Mouse (Mus musculus): ENCODE measurements around the gene Trim2. TPM values are rescaled to one million over a fixed set of nuclear protein-coding genes. Genes with fewer than 3 reads are reported as not detected.

Trim2 gene
- polyA plus RNA-seq, 1 experiment from 2014 or later: 38.2 TPM

DNA sequence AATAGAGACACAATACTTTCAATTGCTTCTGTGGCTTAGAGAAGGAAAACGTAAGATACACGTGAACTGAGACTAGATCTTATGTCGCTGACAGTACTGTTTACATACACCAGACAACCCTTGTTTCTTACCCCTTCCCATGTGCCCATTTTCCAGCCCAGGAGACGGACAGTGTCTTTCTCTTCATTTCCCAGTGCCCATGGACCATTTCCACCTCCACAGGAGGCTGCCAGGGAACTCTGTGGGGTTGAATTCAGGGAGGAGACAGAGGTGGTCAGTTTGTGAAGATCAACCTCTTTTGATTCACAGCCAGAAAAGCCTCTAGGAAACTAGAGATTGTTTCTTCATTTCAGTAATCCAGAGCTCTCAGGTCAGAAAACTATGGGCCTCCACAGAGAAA, 5.0 kb downstream of the Trim2 start:
- ATAC-seq (ENCODE audit: insufficient number of reproducible peaks, insufficient read depth, low FRiP score, low TSS enrichment): no peak
- Histone ChIP-seq H3K4me1 (peaks cover 17% of the 10 kb centered on the region), H3K4me2 (replicated peaks) (no peak overlapping the region), H3K9me3 (no peaks in the 10 kb centered on the region), H3K9ac (no peak overlapping the region), H3K36me3 (no peaks in the 10 kb centered on the region), H3K27ac (no peak overlapping the region), H3K27me3 (peaks cover 34% of the 10 kb centered on the region), H3K4me3 (no peak overlapping the region)
- 85% methylated on average over 4 of the region's 4 CpGs for WGBS

- Histone ChIP-seq H3K4me2 (replicated peaks) (no peak overlapping the region), H3K9ac (no peak overlapping the region), H3K4me3 (no peak overlapping the region), H3K27ac (no peak overlapping the region), H3K36me3 (no peaks in the 10 kb centered on the region), H3K9me3 (no peaks in the 10 kb centered on the region), H3K27me3 (peaks cover under 1% of the 10 kb centered on the region; the same call in 1 of the 2 replicates), H3K4me1 (no peaks in the 10 kb centered on the region)
- WGBS: 56% methylated on average over 3 of the region's 3 CpGs
- no peak for ATAC-seq (ENCODE audit: insufficient number of reproducible peaks, insufficient read depth, low FRiP score, low TSS enrichment)
Observed at GRCm38 (mm10) chr3:84298186-84298585, 8.5 kb downstream of the Trim2 start.

DNA sequence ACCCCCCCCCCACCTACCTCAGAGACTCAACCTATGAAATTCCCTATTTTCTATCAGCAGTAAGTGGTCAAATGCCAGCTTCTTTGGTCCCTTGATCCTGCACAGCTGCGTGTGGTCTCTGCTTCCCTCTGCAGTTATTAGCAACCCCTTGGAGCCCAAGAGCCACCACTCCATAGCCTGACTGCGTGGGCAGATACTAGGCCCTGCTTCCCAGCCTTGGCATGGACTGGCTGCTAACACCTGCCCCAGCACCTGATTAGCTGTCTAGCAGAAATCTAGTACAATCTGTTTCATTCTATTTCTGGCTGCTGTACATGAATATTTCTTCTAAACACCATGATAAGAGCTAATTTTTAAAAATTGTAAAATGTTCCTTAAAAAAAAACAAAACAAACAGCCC, 10.0 kb downstream of the Trim2 start:
- Histone ChIP-seq H3K4me1 (no peaks in the 10 kb centered on the region), H3K4me2 (replicated peaks) (no peak overlapping the region), H3K4me3 (no peak overlapping the region), H3K36me3 (no peaks in the 10 kb centered on the region), H3K9me3 (no peaks in the 10 kb centered on the region), H3K27ac (no peak overlapping the region), H3K27me3 (no peaks in the 10 kb centered on the region), H3K9ac (no peak overlapping the region)
- ATAC-seq (ENCODE audit: insufficient number of reproducible peaks, insufficient read depth, low FRiP score, low TSS enrichment): no peak
- WGBS: 77% methylated on average over 2 of the region's 2 CpGs

- H3K4me2 ChIP-seq (replicated peaks): no peak overlapping the region
- no peak overlapping the region for H3K4me3 ChIP-seq
- H3K9ac ChIP-seq: no peak overlapping the region
- no peaks in the 10 kb centered on the region for H3K9me3 ChIP-seq
- H3K4me1 ChIP-seq: no peaks in the 10 kb centered on the region
- 69% methylated on average over 9 of the region's 9 CpGs for WGBS
- H3K27me3 ChIP-seq: no peaks in the 10 kb centered on the region
- no peaks in the 10 kb centered on the region for H3K36me3 ChIP-seq
- ATAC-seq (ENCODE audit: insufficient number of reproducible peaks, insufficient read depth, low FRiP score, low TSS enrichment): no peak
- no peak overlapping the region for H3K27ac ChIP-seq
Observed at GRCm38 (mm10) chr3:84294734-84295133, 11.9 kb downstream of the Trim2 start.

GRCm38 (mm10) chr3:84293666-84294595, 12.7 kb downstream of the Trim2 start:
- Histone ChIP-seq H3K4me1 (no peaks in the 10 kb centered on the region), H3K4me2 (replicated peaks) (no peak overlapping the region), H3K9me3 (no peaks in the 10 kb centered on the region), H3K27me3 (no peaks in the 10 kb centered on the region), H3K36me3 (no peaks in the 10 kb centered on the region), H3K9ac (no peak overlapping the region), H3K27ac (no peak overlapping the region), H3K4me3 (no peak overlapping the region)
- ATAC-seq (ENCODE audit: insufficient number of reproducible peaks, insufficient read depth, low FRiP score, low TSS enrichment): no peak
- 88% methylated on average over 13 of the region's 13 CpGs for WGBS

- H3K4me3 ChIP-seq: no peak overlapping the region
- no peak overlapping the region for H3K9ac ChIP-seq
- no peaks in the 10 kb centered on the region for H3K4me1 ChIP-seq
- no peak overlapping the region for H3K27ac ChIP-seq
- H3K4me2 ChIP-seq (replicated peaks): no peak overlapping the region
- WGBS: 81% methylated on average over 5 of the region's 5 CpGs
- ATAC-seq (ENCODE audit: insufficient number of reproducible peaks, insufficient read depth, low FRiP score, low TSS enrichment): no peak
- no peaks in the 10 kb centered on the region for H3K9me3 ChIP-seq
- no peaks in the 10 kb centered on the region for H3K27me3 ChIP-seq
- no peaks in the 10 kb centered on the region for H3K36me3 ChIP-seq
Observed at GRCm38 (mm10) chr3:84292238-84292637, 14.4 kb downstream of the Trim2 start.

GRCm38 (mm10) chr3:84288931-84289330, 17.7 kb downstream of the Trim2 start:
- 82% methylated on average over 4 of the region's 4 CpGs for WGBS
- Histone ChIP-seq H3K27me3 (no peaks in the 10 kb centered on the region), H3K9me3 (no peaks in the 10 kb centered on the region), H3K4me2 (replicated peaks) (no peak overlapping the region), H3K4me3 (no peak overlapping the region), H3K27ac (no peak overlapping the region), H3K9ac (no peak overlapping the region), H3K36me3 (no peaks in the 10 kb centered on the region), H3K4me1 (no peaks in the 10 kb centered on the region)
- ATAC-seq (ENCODE audit: insufficient number of reproducible peaks, insufficient read depth, low FRiP score, low TSS enrichment): no peak

GRCm38 (mm10) chr3:84287256-84287655, 19.4 kb downstream of the Trim2 start:
- no peak overlapping the region for H3K27ac ChIP-seq
- ATAC-seq (ENCODE audit: insufficient number of reproducible peaks, insufficient read depth, low FRiP score, low TSS enrichment): no peak
- no peaks in the 10 kb centered on the region for H3K36me3 ChIP-seq
- WGBS: 70% methylated on average over 2 of the region's 3 CpGs
- H3K9me3 ChIP-seq: no peaks in the 10 kb centered on the region
- H3K9ac ChIP-seq: no peak overlapping the region
- no peak overlapping the region for H3K4me2 ChIP-seq (replicated peaks)
- no peaks in the 10 kb centered on the region for H3K27me3 ChIP-seq
- no peak overlapping the region for H3K4me3 ChIP-seq
- peaks cover 4% of the 10 kb centered on the region for H3K4me1 ChIP-seq

DNA sequence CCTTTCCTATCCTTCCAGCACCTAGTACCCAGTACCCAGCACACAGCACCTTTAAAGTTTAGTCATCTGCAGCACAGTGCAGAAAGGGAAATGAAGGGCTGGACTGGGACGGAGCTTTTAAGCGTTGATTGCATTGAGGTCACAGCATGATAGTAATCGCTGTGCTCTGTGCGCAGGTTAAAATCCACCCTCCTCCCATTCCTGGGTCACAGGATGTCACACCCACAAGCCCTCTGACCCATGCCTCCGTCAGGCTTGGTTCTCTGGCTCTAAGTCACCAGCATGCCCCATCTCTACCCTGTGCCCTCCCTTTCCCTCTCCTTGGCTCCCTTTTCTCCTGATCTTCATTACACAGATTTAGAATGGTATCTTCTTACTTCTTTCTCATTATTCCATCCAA, 20.4 kb downstream of the Trim2 start:
- H3K9me3 ChIP-seq: no peaks in the 10 kb centered on the region
- peaks cover 12% of the 10 kb centered on the region for H3K4me1 ChIP-seq
- H3K9ac ChIP-seq: no peak overlapping the region
- no peak overlapping the region for H3K4me3 ChIP-seq
- no peaks in the 10 kb centered on the region for H3K27me3 ChIP-seq
- 75% methylated on average over 5 of the region's 5 CpGs for WGBS
- no peaks in the 10 kb centered on the region for H3K36me3 ChIP-seq
- H3K27ac ChIP-seq: no peak overlapping the region
- ATAC-seq (ENCODE audit: insufficient number of reproducible peaks, insufficient read depth, low FRiP score, low TSS enrichment): no peak
- no peak overlapping the region for H3K4me2 ChIP-seq (replicated peaks)

- H3K27ac ChIP-seq: no peak overlapping the region
- no peak for ATAC-seq (ENCODE audit: insufficient number of reproducible peaks, insufficient read depth, low FRiP score, low TSS enrichment)
- H3K4me1 ChIP-seq: peaks cover 12% of the 10 kb centered on the region
- WGBS: 78% methylated on average over 3 of the region's 3 CpGs
- H3K4me3 ChIP-seq: no peak overlapping the region
- no peak overlapping the region for H3K9ac ChIP-seq
- no peaks in the 10 kb centered on the region for H3K36me3 ChIP-seq
- no peaks in the 10 kb centered on the region for H3K9me3 ChIP-seq
- H3K4me2 ChIP-seq (replicated peaks): no peak overlapping the region
- no peaks in the 10 kb centered on the region for H3K27me3 ChIP-seq
Observed at GRCm38 (mm10) chr3:84284796-84285195, 21.9 kb downstream of the Trim2 start.

- Histone ChIP-seq H3K27me3 (no peaks in the 10 kb centered on the region), H3K27ac (no peak overlapping the region), H3K9ac (no peak overlapping the region), H3K36me3 (no peaks in the 10 kb centered on the region), H3K4me2 (replicated peaks) (no peak overlapping the region), H3K4me3 (no peak overlapping the region), H3K9me3 (no peaks in the 10 kb centered on the region), H3K4me1 (peaks cover 12% of the 10 kb centered on the region)
- 71% methylated on average over 8 of the region's 8 CpGs for WGBS
- no peak for ATAC-seq (ENCODE audit: insufficient number of reproducible peaks, insufficient read depth, low FRiP score, low TSS enrichment)
Observed at GRCm38 (mm10) chr3:84283524-84283923, 23.2 kb downstream of the Trim2 start.

- no peaks in the 10 kb centered on the region for H3K36me3 ChIP-seq
- H3K9me3 ChIP-seq: no peaks in the 10 kb centered on the region
- H3K9ac ChIP-seq: no peak overlapping the region
- no peaks in the 10 kb centered on the region for H3K27me3 ChIP-seq
- 0 out of 2 replicates have a peak, but pooled peaks have one; percentile 24 for ATAC-seq (ENCODE audit: insufficient number of reproducible peaks, insufficient read depth, low FRiP score, low TSS enrichment)
- H3K4me2 ChIP-seq (replicated peaks): no peak overlapping the region
- H3K4me3 ChIP-seq: no peak overlapping the region
- no peak overlapping the region for H3K27ac ChIP-seq
- 27% methylated on average over 10 of the region's 10 CpGs for WGBS
- peaks cover 12% of the 10 kb centered on the region for H3K4me1 ChIP-seq
Observed at GRCm38 (mm10) chr3:84281936-84282371, 24.7 kb downstream of the Trim2 start.

All from embryonic facial prominence, embryonic 12.5 days (tissue).